ENCODE assay signal across 8 mouse cellular contexts in the genomic region with DNA sequence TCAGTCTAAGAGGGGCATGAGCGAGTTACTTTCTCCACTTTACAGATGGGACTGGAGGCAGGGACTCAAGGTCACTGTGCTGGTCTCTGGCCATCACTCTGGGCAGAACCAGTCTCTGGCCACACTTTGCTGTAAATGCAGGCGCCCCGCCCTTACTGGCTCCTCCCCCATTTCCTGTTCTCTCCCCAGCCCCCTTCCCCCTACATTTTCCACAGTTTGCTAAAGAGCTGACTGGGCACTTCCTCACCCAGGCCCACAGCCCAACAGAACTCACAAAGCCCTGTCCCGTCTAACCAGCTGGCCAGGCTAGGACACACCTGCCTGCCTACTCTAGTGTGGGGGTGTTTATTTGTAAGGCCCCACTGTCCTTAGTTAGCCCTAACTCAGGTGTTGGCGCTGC. TPM values are rescaled to one million over a fixed set of nuclear protein-coding genes. Genes with fewer than 3 reads are reported as not detected.
A peak's percentile ranks its signal among the peaks of the same experiment; 100 is the strongest.
DNase-seq lines count a peak whose midpoint lies in the region; ATAC-seq and TF ChIP-seq lines count a peak whose summit lies in the region.

No protein-coding gene starts in this region.

- 0 out of 2 replicates have a peak overlapping the region, but pooled peaks have one; percentile 30 for H3K27ac ChIP-seq in embryonic facial prominence, embryonic 12.5 days
- H3K27ac ChIP-seq in intestine, embryonic 15.5 days: no peak overlapping the region
- peak overlapping the region; percentile 74 for H3K27ac ChIP-seq in liver, postnatal 0 days (ENCODE audit: low read depth)
- no peak overlapping the region for H3K27ac ChIP-seq in hindbrain, embryonic 13.5 days

- 51% methylated on average over 5 of the region's 5 CpGs for WGBS in embryonic facial prominence, embryonic 12.5 days
- WGBS in intestine, embryonic 15.5 days: 44% methylated on average over 5 of the region's 5 CpGs
- WGBS in liver, postnatal 0 days (ENCODE audit: insufficient replicate concordance): 20% methylated on average over 5 of the region's 5 CpGs
- 71% methylated on average over 5 of the region's 5 CpGs for WGBS in hindbrain, embryonic 13.5 days

- ATAC-seq in embryonic facial prominence, embryonic 12.5 days (ENCODE audit: insufficient number of reproducible peaks, insufficient read depth, low FRiP score, low TSS enrichment): peak; percentile 54; the same call in 1 of the 2 replicates
- ATAC-seq in intestine, embryonic 15.5 days: peak; percentile 57
- ATAC-seq in liver, postnatal 0 days: peak; percentile 59; the same call in 1 of the 2 replicates
- ATAC-seq in hindbrain, embryonic 13.5 days (ENCODE audit: low FRiP score): no peak

- TF ChIP-seq EP300 in liver, postnatal 0 days (IDR thresholded peaks at IDR 0.05; ENCODE audit: low read depth): no peak

- H3K9ac ChIP-seq in embryonic facial prominence, embryonic 12.5 days: peak overlapping the region; percentile 2; the same call in 1 of the 2 replicates
- H3K9ac ChIP-seq in intestine, embryonic 15.5 days: no peak overlapping the region
- H3K9ac ChIP-seq in liver, postnatal 0 days (replicated peaks): no peak overlapping the region
- H3K9ac ChIP-seq in hindbrain, embryonic 13.5 days: no peak overlapping the region

- TF ChIP-seq CTCF in liver, postnatal 0 days (IDR thresholded peaks at IDR 0.05; ENCODE audit: low read depth): no peak

- peak; percentile 40 for DNase-seq in embryo, embryonic 11 days
- no peak for DNase-seq in embryo, embryonic 10 days (ENCODE audit: low spot score)
- DNase-seq in liver, postnatal 0 days: peak; percentile 69
- DNase-seq in splenic B cell, adult 2 months (ENCODE audit: low read depth, low spot score): peak; percentile 56
- DNase-seq in left cerebral cortex, postnatal 4 days: no peak

- H3K9me3 ChIP-seq in embryonic facial prominence, embryonic 12.5 days: no peaks in the 10 kb centered on the region
- H3K9me3 ChIP-seq in intestine, embryonic 15.5 days: no peaks in the 10 kb centered on the region
- H3K9me3 ChIP-seq in liver, postnatal 0 days (ENCODE audit: low read length): no peaks in the 10 kb centered on the region
- no peaks in the 10 kb centered on the region for H3K9me3 ChIP-seq in hindbrain, embryonic 13.5 days

- H3K27me3 ChIP-seq in embryonic facial prominence, embryonic 12.5 days: no peaks in the 10 kb centered on the region
- H3K27me3 ChIP-seq in intestine, embryonic 15.5 days (replicated peaks): no peaks in the 10 kb centered on the region
- peaks cover 9% of the 10 kb centered on the region for H3K27me3 ChIP-seq in liver, postnatal 0 days (ENCODE audit: insufficient read depth, low read length)
- H3K27me3 ChIP-seq in splenic B cell, adult 2 months (ENCODE audit: control insufficient read depth, insufficient read depth, low read length, poor library complexity, severe bottlenecking): no peaks in the 10 kb centered on the region
- H3K27me3 ChIP-seq in hindbrain, embryonic 13.5 days: no peaks in the 10 kb centered on the region

- peaks cover 53% of the 10 kb centered on the region for H3K4me1 ChIP-seq in embryonic facial prominence, embryonic 12.5 days
- peaks cover 46% of the 10 kb centered on the region for H3K4me1 ChIP-seq in intestine, embryonic 15.5 days (replicated peaks)
- H3K4me1 ChIP-seq in liver, postnatal 0 days (ENCODE audit: insufficient read depth): peaks cover 20% of the 10 kb centered on the region
- peaks cover 49% of the 10 kb centered on the region for H3K4me1 ChIP-seq in hindbrain, embryonic 13.5 days (replicated peaks)

- peaks cover 9% of the 10 kb centered on the region for H3K36me3 ChIP-seq in embryonic facial prominence, embryonic 12.5 days
- no peaks in the 10 kb centered on the region for H3K36me3 ChIP-seq in intestine, embryonic 15.5 days
- H3K36me3 ChIP-seq in liver, postnatal 0 days (replicated peaks; ENCODE audit: insufficient read depth, low read length): no peaks in the 10 kb centered on the region
- no peaks in the 10 kb centered on the region for H3K36me3 ChIP-seq in splenic B cell, adult 2 months (ENCODE audit: control insufficient read depth, insufficient read depth, low read length, poor library complexity, severe bottlenecking)
- H3K36me3 ChIP-seq in hindbrain, embryonic 13.5 days: no peaks in the 10 kb centered on the region

- H3K4me2 ChIP-seq in embryonic facial prominence, embryonic 12.5 days (replicated peaks): no peak overlapping the region
- 0 out of 2 replicates have a peak overlapping the region, but pooled peaks have one; percentile 6 for H3K4me2 ChIP-seq in intestine, embryonic 15.5 days (replicated peaks)
- peak overlapping the region; percentile 32 for H3K4me2 ChIP-seq in liver, postnatal 0 days (ENCODE audit: low read depth, low read length)
- no peak overlapping the region for H3K4me2 ChIP-seq in hindbrain, embryonic 13.5 days

- no peak overlapping the region for H3K4me3 ChIP-seq in embryonic facial prominence, embryonic 12.5 days
- no peak overlapping the region for H3K4me3 ChIP-seq in intestine, embryonic 15.5 days (replicated peaks)
- no peak overlapping the region for H3K4me3 ChIP-seq in liver, postnatal 0 days (ENCODE audit: low read depth, low read length)
- no peak overlapping the region for H3K4me3 ChIP-seq in hindbrain, embryonic 13.5 days

- intact Hi-C loops in left cerebral cortex, postnatal 4 days (cut with DNase I): no loop called here

RNA-seq across cellular contexts. Expression of a gene that starts 6.6 kb away (rescaled TPM):
- polyA plus RNA-seq in embryonic facial prominence, embryonic 12.5 days (2016; fragmentation: Nextera tagmentation; extraction: Ambion mirVana): 0.60 and 0.70 TPM in 2 replicates
- polyA plus RNA-seq in intestine, embryonic 15.5 days (2015; fragmentation: Nextera tagmentation; extraction: Ambion mirVana): 0.23 and 0.24 TPM in 2 replicates
- 0.05 TPM in 1 of 2 replicates, not detected in the other for polyA plus RNA-seq in liver, postnatal 0 days (2015; fragmentation: Nextera tagmentation; extraction: Ambion mirVana)
- 1 to 10 TPM; 2.8 to 3.9 TPM for total RNA-seq in left cerebral cortex, postnatal 4 days (2021)
- 0.22 and 0.26 TPM in 2 replicates for polyA plus RNA-seq in hindbrain, embryonic 13.5 days (2015; fragmentation: Nextera tagmentation; extraction: Ambion mirVana)

RNA-seq across cellular contexts. Expression of a gene that starts 6.7 kb away (rescaled TPM):
- polyA plus RNA-seq in embryonic facial prominence, embryonic 12.5 days (2016; fragmentation: Nextera tagmentation; extraction: Ambion mirVana): 104 and 115 TPM in 2 replicates
- 58.8 and 60.2 TPM in 2 replicates for polyA plus RNA-seq in intestine, embryonic 15.5 days (2015; fragmentation: Nextera tagmentation; extraction: Ambion mirVana)
- 8.4 TPM in 2 replicates for polyA plus RNA-seq in liver, postnatal 0 days (2015; fragmentation: Nextera tagmentation; extraction: Ambion mirVana)
- total RNA-seq in left cerebral cortex, postnatal 4 days (2021): 100 to 1,000 TPM; 273 to 295 TPM
- polyA plus RNA-seq in hindbrain, embryonic 13.5 days (2015; fragmentation: Nextera tagmentation; extraction: Ambion mirVana): 45.7 and 48.1 TPM in 2 replicates

RNA-seq across cellular contexts. Expression of a gene that starts 53.0 kb away (rescaled TPM):
- 1.4 and 2.7 TPM in 2 replicates for polyA plus RNA-seq in embryonic facial prominence, embryonic 12.5 days (2016; fragmentation: Nextera tagmentation; extraction: Ambion mirVana)
- polyA plus RNA-seq in intestine, embryonic 15.5 days (2015; fragmentation: Nextera tagmentation; extraction: Ambion mirVana): 153 and 171 TPM in 2 replicates
- 68.3 and 74.1 TPM in 2 replicates for polyA plus RNA-seq in liver, postnatal 0 days (2015; fragmentation: Nextera tagmentation; extraction: Ambion mirVana)
- 1 to 10 TPM; 5.0 to 6.2 TPM for total RNA-seq in left cerebral cortex, postnatal 4 days (2021)
- 2.9 and 4.8 TPM in 2 replicates for polyA plus RNA-seq in hindbrain, embryonic 13.5 days (2015; fragmentation: Nextera tagmentation; extraction: Ambion mirVana)

RNA-seq across cellular contexts. Expression of a gene that starts 58.8 kb away (rescaled TPM):
- 21.3 and 22.2 TPM in 2 replicates for polyA plus RNA-seq in embryonic facial prominence, embryonic 12.5 days (2016; fragmentation: Nextera tagmentation; extraction: Ambion mirVana)
- 16.8 and 19.7 TPM in 2 replicates for polyA plus RNA-seq in intestine, embryonic 15.5 days (2015; fragmentation: Nextera tagmentation; extraction: Ambion mirVana)
- polyA plus RNA-seq in liver, postnatal 0 days (2015; fragmentation: Nextera tagmentation; extraction: Ambion mirVana): 3.2 and 3.8 TPM in 2 replicates
- total RNA-seq in left cerebral cortex, postnatal 4 days (2021): 10 to 100 TPM; 27.3 to 30.2 TPM
- polyA plus RNA-seq in hindbrain, embryonic 13.5 days (2015; fragmentation: Nextera tagmentation; extraction: Ambion mirVana): 16.0 and 17.6 TPM in 2 replicates

Comparison
In these comparisons a context has a peak if more than half of its experiments do, and no peak if none do; other contexts are left out.
1. DNase-seq: peak in embryo, embryonic 11 days (single experiment), liver, postnatal 0 days (single experiment) and splenic B cell, adult 2 months (single experiment); none in embryo, embryonic 10 days (single experiment) and left cerebral cortex, postnatal 4 days (single experiment).
2. H3K27ac ChIP-seq: peak in embryonic facial prominence, embryonic 12.5 days (single experiment) and liver, postnatal 0 days (single experiment); none in intestine, embryonic 15.5 days (single experiment) and hindbrain, embryonic 13.5 days (single experiment).
3. H3K4me2 ChIP-seq: peak in intestine, embryonic 15.5 days (single experiment) and liver, postnatal 0 days (single experiment); none in embryonic facial prominence, embryonic 12.5 days (single experiment) and hindbrain, embryonic 13.5 days (single experiment).
4. RNA of a gene that starts 53.0 kb away (polyA plus RNA-seq): 153 to 171 TPM in intestine, embryonic 15.5 days and 68.3 to 74.1 TPM in liver, postnatal 0 days; 2.9 to 4.8 TPM in hindbrain, embryonic 13.5 days and 1.4 to 2.7 TPM in embryonic facial prominence, embryonic 12.5 days; every median in the first group is over 10 times any median in the second.